ENCODE assay signal across 8 mouse cellular contexts in genomic region chr5:129942073-129942939, GRCm38 (mm10). TPM values are rescaled to one million over a fixed set of nuclear protein-coding genes. Genes with fewer than 3 reads are reported as not detected.
A peak's percentile ranks its signal among the peaks of the same experiment; 100 is the strongest.
DNase-seq lines count a peak whose midpoint lies in the region; ATAC-seq and TF ChIP-seq lines count a peak whose summit lies in the region.
"Not testable (repeated sequence)": the region's sequence is repeated elsewhere in the genome, so short reads cannot be mapped to it uniquely, and the experiment has no call there.

No protein-coding gene starts in this region.

- TF ChIP-seq POLR2A in CH12.LX (IDR thresholded peaks at IDR 0.05; ENCODE audit: low read depth, low read length), result not testable (repeated sequence)

- TF ChIP-seq CTCF in CH12.LX (conservative IDR thresholded peaks at IDR 0.05 in 1 of 2, IDR thresholded peaks at IDR 0.05 in 1 of 2; ENCODE audit: low read depth in 2 of 2, low read length in 2 of 2), result not testable (repeated sequence)
- peak; percentile 31; the same call in 1 of the 2 replicates for TF ChIP-seq CTCF in kidney, postnatal 0 days (IDR thresholded peaks at IDR 0.05; ENCODE audit: low read depth)

- not testable (repeated sequence) for H3K9me3 ChIP-seq in CH12.LX (replicated peaks; ENCODE audit: low read length); forebrain, embryonic 11.5 days (ENCODE audit: control insufficient read depth, low read length); heart, embryonic 15.5 days (replicated peaks); kidney, postnatal 0 days (replicated peaks; ENCODE audit: low read length); liver, embryonic 12.5 days (replicated peaks)

- peak; percentile 58 for ATAC-seq in forebrain, embryonic 11.5 days (replicated peaks; ENCODE audit: low FRiP score)
- ATAC-seq in heart, embryonic 15.5 days (replicated peaks; ENCODE audit: insufficient number of reproducible peaks, insufficient read depth, low FRiP score, low read depth), result peak; percentile 28
- ATAC-seq in kidney, postnatal 0 days (replicated peaks; ENCODE audit: low FRiP score, low read depth), result peak; percentile 48
- peak; percentile 36 for ATAC-seq in liver, embryonic 12.5 days

- WGBS in forebrain, embryonic 11.5 days, result under 1% methylated on average over 45 of the region's 82 CpGs
- under 1% methylated on average over 49 of the region's 82 CpGs for WGBS in heart, embryonic 15.5 days
- 1% methylated on average over 41 of the region's 82 CpGs for WGBS in kidney, postnatal 0 days
- under 1% methylated on average over 51 of the region's 82 CpGs for WGBS in liver, embryonic 12.5 days (ENCODE audit: insufficient replicate concordance)

- dilution Hi-C loops in CH12.LX (cut with MboI; ENCODE audit: extremely low pct_ligation_motif_present, extremely low pct_unique_long_range_greater_than_20kb, low sequenced_read_pairs), result not testable (repeated sequence)

- peaks cover 13% of the 10 kb centered on the region for H3K79me2 ChIP-seq in CH12.LX (replicated peaks; ENCODE audit: control insufficient read depth, extremely low read depth, insufficient read depth, poor library complexity, severe bottlenecking)

- H3K9ac ChIP-seq in CH12.LX (ENCODE audit: insufficient read depth, low read depth), result peak overlapping the region; percentile 90
- H3K9ac ChIP-seq in forebrain, embryonic 11.5 days (ENCODE audit: low read length), result peak overlapping the region; percentile 84
- H3K9ac ChIP-seq in heart, embryonic 15.5 days, result peak overlapping the region; percentile 81
- H3K9ac ChIP-seq in kidney, postnatal 0 days (ENCODE audit: low read depth, low read length), result peak overlapping the region; percentile 76
- peak overlapping the region; percentile 95 for H3K9ac ChIP-seq in liver, embryonic 12.5 days

- not testable (repeated sequence) for H3K27me3 ChIP-seq in CH12.LX (replicated peaks); forebrain, embryonic 11.5 days (ENCODE audit: control insufficient read depth, insufficient read depth, low read length); heart, embryonic 15.5 days; kidney, postnatal 0 days (ENCODE audit: insufficient read depth, low read length); liver, embryonic 12.5 days (replicated peaks); splenic B cell, adult 2 months (ENCODE audit: control insufficient read depth, insufficient read depth, low read length, poor library complexity, severe bottlenecking)

- in situ Hi-C loops in CH12.LX (cut with MboI; ENCODE audit: low pct_ligation_motif_present, low pct_unique_long_range_greater_than_20kb, low sequenced_read_pairs), result not testable (repeated sequence)

- H3K36me3 ChIP-seq in CH12.LX (replicated peaks in 1 of 2; ENCODE audit: control insufficient read depth in 1 of 2, insufficient read depth in 1 of 2, low read length in 1 of 2), result peaks cover 4 to 16% of the 10 kb centered on the region in 2 experiments
- not testable (repeated sequence) for H3K36me3 ChIP-seq in forebrain, embryonic 11.5 days (ENCODE audit: control insufficient read depth, insufficient read depth, low read length); heart, embryonic 15.5 days; kidney, postnatal 0 days (ENCODE audit: insufficient read depth, low read length); splenic B cell, adult 2 months (ENCODE audit: control insufficient read depth, insufficient read depth, low read length, poor library complexity, severe bottlenecking)
- peaks cover 22% of the 10 kb centered on the region for H3K36me3 ChIP-seq in liver, embryonic 12.5 days

- peaks cover 0 to 19% of the 10 kb centered on the region in 2 experiments; a peak in 2 of 4 replicates for H3K4me1 ChIP-seq in CH12.LX (ENCODE audit: control insufficient read depth in 1 of 2, insufficient read depth in 2 of 2)
- H3K4me1 ChIP-seq in forebrain, embryonic 11.5 days (replicated peaks; ENCODE audit: control insufficient read depth, insufficient read depth, low read length); heart, embryonic 15.5 days (replicated peaks); kidney, postnatal 0 days (replicated peaks; ENCODE audit: insufficient read depth, low read length): not testable (repeated sequence)
- peaks cover 44% of the 10 kb centered on the region for H3K4me1 ChIP-seq in liver, embryonic 12.5 days

- TF ChIP-seq RAD21 in CH12.LX (IDR thresholded peaks at IDR 0.05; ENCODE audit: low read depth, low read length), result not testable (repeated sequence)

- H3K27ac ChIP-seq in CH12.LX (ENCODE audit: insufficient read depth, low read depth); forebrain, embryonic 11.5 days (ENCODE audit: low read depth, low read length): not testable (repeated sequence)
- H3K27ac ChIP-seq in heart, embryonic 15.5 days, result peak overlapping the region; percentile 52
- H3K27ac ChIP-seq in kidney, postnatal 0 days, result peak overlapping the region; percentile 74
- H3K27ac ChIP-seq in liver, embryonic 12.5 days, result peak overlapping the region; percentile 96

- TF ChIP-seq EP300 in CH12.LX (IDR thresholded peaks at IDR 0.05; ENCODE audit: low read length), result not testable (repeated sequence)

- H3K4me3 ChIP-seq in CH12.LX (replicated peaks in 1 of 3; ENCODE audit: low read depth in 2 of 3, low read length in 2 of 3, poor library complexity in 1 of 3), result peak overlapping the region; percentile 86 to 98 (median 88)
- H3K4me3 ChIP-seq in forebrain, embryonic 11.5 days (ENCODE audit: low read depth, low read length), result peak overlapping the region; percentile 82
- H3K4me3 ChIP-seq in heart, embryonic 15.5 days, result peak overlapping the region; percentile 75
- H3K4me3 ChIP-seq in kidney, postnatal 0 days (replicated peaks; ENCODE audit: low read depth, low read length), result peak overlapping the region; percentile 67
- peak overlapping the region; percentile 96 for H3K4me3 ChIP-seq in liver, embryonic 12.5 days

- H3K4me2 ChIP-seq in CH12.LX (ENCODE audit: insufficient read depth, low read depth, poor library complexity, severe bottlenecking), result peak overlapping the region; percentile 94
- peak overlapping the region; percentile 78 for H3K4me2 ChIP-seq in forebrain, embryonic 11.5 days (ENCODE audit: low read depth, low read length, severe bottlenecking)
- peak overlapping the region; percentile 76 for H3K4me2 ChIP-seq in heart, embryonic 15.5 days
- peak overlapping the region; percentile 72 for H3K4me2 ChIP-seq in kidney, postnatal 0 days (ENCODE audit: low read length)
- H3K4me2 ChIP-seq in liver, embryonic 12.5 days, result peak overlapping the region; percentile 83

- DNase-seq in CH12.LX (ENCODE audit: extremely low read depth), result peak; percentile 34
- peak; percentile 54 for DNase-seq in c-Kit-positive CD71-positive TER-119-positive erythroid progenitor cells, embryonic 14.5 days (ENCODE audit: low spot score)
- peak; percentile 79 for DNase-seq in forebrain, embryonic 11.5 days (ENCODE audit: low spot score)
- peak; percentile 39 for DNase-seq in kidney, postnatal 0 days (ENCODE audit: low spot score)
- DNase-seq in naive thymus-derived CD4-positive, alpha-beta T cell, adult 2 months (ENCODE audit: low read depth), result peak; percentile 46
- peak; percentile 34 for DNase-seq in splenic B cell, adult 2 months (ENCODE audit: low read depth, low spot score)

RNA-seq across cellular contexts. Expression of gene Vkorc1l1, which starts 0.5 kb away (rescaled TPM):
- total RNA-seq in CH12.LX (2012; rRNA removed) (8.7 and 11.0 TPM in 2 replicates), CH12.LX (2014; rRNA removed) (27.0 and 31.4 TPM in 2 replicates)
- polyA plus RNA-seq in CH12.LX (2012; ENCODE audit: insufficient read length, low read depth), result 25.4 and 33.1 TPM in 2 replicates
- polyA plus RNA-seq in forebrain, embryonic 11.5 days (2014; fragmentation: Nextera tagmentation; extraction: Ambion mirVana), result 32.1 and 35.7 TPM in 2 replicates
- 13.2 and 14.3 TPM in 2 replicates for polyA plus RNA-seq in heart, embryonic 15.5 days (2015; fragmentation: Nextera tagmentation; extraction: Ambion mirVana)
- polyA plus RNA-seq in kidney, postnatal 0 days (2015; fragmentation: Nextera tagmentation; extraction: Ambion mirVana), result 19.4 and 20.7 TPM in 2 replicates
- 29.8 and 31.2 TPM in 2 replicates for polyA plus RNA-seq in liver, embryonic 12.5 days (2016; fragmentation: Nextera tagmentation; extraction: Ambion mirVana)

RNA-seq across cellular contexts. Expression of gene Nupr1l, which starts 34.0 kb away (rescaled TPM):
- 0.46 and 0.68 TPM in 2 replicates for total RNA-seq in CH12.LX (2012; rRNA removed)
- 0.46 TPM in 1 of 2 replicates, not detected in the other for total RNA-seq in CH12.LX (2014; rRNA removed)
- not detected in 2 replicates for polyA plus RNA-seq in CH12.LX (2012; ENCODE audit: insufficient read length, low read depth)
- 4.0 and 5.1 TPM in 2 replicates for polyA plus RNA-seq in forebrain, embryonic 11.5 days (2014; fragmentation: Nextera tagmentation; extraction: Ambion mirVana)
- 2.0 and 2.8 TPM in 2 replicates for polyA plus RNA-seq in heart, embryonic 15.5 days (2015; fragmentation: Nextera tagmentation; extraction: Ambion mirVana)
- polyA plus RNA-seq in kidney, postnatal 0 days (2015; fragmentation: Nextera tagmentation; extraction: Ambion mirVana), result 6.5 and 6.8 TPM in 2 replicates
- 0.87 and 0.92 TPM in 2 replicates for polyA plus RNA-seq in liver, embryonic 12.5 days (2016; fragmentation: Nextera tagmentation; extraction: Ambion mirVana)

RNA-seq across cellular contexts. Expression of gene Phkg1, which starts 44.0 kb away (rescaled TPM):
- 0.21 and 0.25 TPM in 2 replicates for total RNA-seq in CH12.LX (2012; rRNA removed)
- total RNA-seq in CH12.LX (2014; rRNA removed), result 0.23 TPM in 1 of 2 replicates, not detected in the other
- 0.16 and 0.61 TPM in 2 replicates for polyA plus RNA-seq in CH12.LX (2012; ENCODE audit: insufficient read length, low read depth)
- polyA plus RNA-seq in forebrain, embryonic 11.5 days (2014; fragmentation: Nextera tagmentation; extraction: Ambion mirVana), result 0.25 and 0.33 TPM in 2 replicates
- polyA plus RNA-seq in heart, embryonic 15.5 days (2015; fragmentation: Nextera tagmentation; extraction: Ambion mirVana), result 2.3 and 2.5 TPM in 2 replicates
- polyA plus RNA-seq in kidney, postnatal 0 days (2015; fragmentation: Nextera tagmentation; extraction: Ambion mirVana), result 0.05 and 0.10 TPM in 2 replicates
- polyA plus RNA-seq in liver, embryonic 12.5 days (2016; fragmentation: Nextera tagmentation; extraction: Ambion mirVana), result 0.23 TPM in 2 replicates

RNA-seq across cellular contexts. Expression of gene Zbed5, which starts 46.8 kb away (rescaled TPM):
- total RNA-seq in CH12.LX (2012; rRNA removed) (4.5 and 5.4 TPM in 2 replicates), CH12.LX (2014; rRNA removed) (6.4 and 7.4 TPM in 2 replicates)
- polyA plus RNA-seq in CH12.LX (2012; ENCODE audit: insufficient read length, low read depth), result 4.9 and 5.1 TPM in 2 replicates
- polyA plus RNA-seq in forebrain, embryonic 11.5 days (2014; fragmentation: Nextera tagmentation; extraction: Ambion mirVana), result 5.8 and 6.0 TPM in 2 replicates
- 2.1 and 2.6 TPM in 2 replicates for polyA plus RNA-seq in heart, embryonic 15.5 days (2015; fragmentation: Nextera tagmentation; extraction: Ambion mirVana)
- polyA plus RNA-seq in kidney, postnatal 0 days (2015; fragmentation: Nextera tagmentation; extraction: Ambion mirVana), result 6.1 and 6.6 TPM in 2 replicates
- polyA plus RNA-seq in liver, embryonic 12.5 days (2016; fragmentation: Nextera tagmentation; extraction: Ambion mirVana), result 1.7 and 1.8 TPM in 2 replicates

RNA-seq across cellular contexts. Expression of gene Chchd2, which starts 55.0 kb away (rescaled TPM):
- 552 and 592 TPM in 2 replicates for total RNA-seq in CH12.LX (2012; rRNA removed)
- total RNA-seq in CH12.LX (2014; rRNA removed), result 988 and 1,007 TPM in 2 replicates
- 346 and 370 TPM in 2 replicates for polyA plus RNA-seq in CH12.LX (2012; ENCODE audit: insufficient read length, low read depth)
- polyA plus RNA-seq in forebrain, embryonic 11.5 days (2014; fragmentation: Nextera tagmentation; extraction: Ambion mirVana), result 880 and 904 TPM in 2 replicates
- 889 and 921 TPM in 2 replicates for polyA plus RNA-seq in heart, embryonic 15.5 days (2015; fragmentation: Nextera tagmentation; extraction: Ambion mirVana)
- polyA plus RNA-seq in kidney, postnatal 0 days (2015; fragmentation: Nextera tagmentation; extraction: Ambion mirVana), result 1,323 and 1,401 TPM in 2 replicates
- polyA plus RNA-seq in liver, embryonic 12.5 days (2016; fragmentation: Nextera tagmentation; extraction: Ambion mirVana), result 607 and 628 TPM in 2 replicates
